Mouse (Mus musculus) megakaryocyte, adult 5-6 weeks (primary cell): ENCODE results near the gene Eno4. TPM values are rescaled to one million over a fixed set of nuclear protein-coding genes. Genes with fewer than 3 reads are reported as not detected.
"Not testable (repeated sequence)": the region's sequence is repeated elsewhere in the genome, so short reads cannot be mapped to it uniquely, and the experiment has no call there.

ENCODE experiments used
- ATAC-seq: 2 replicates; pipeline ENCODE4 v1.8.0; 2016; ENCODE audit warnings: mild to moderate bottlenecking, inconsistent platforms; ENCODE audit not compliant: poor library complexity, severe bottlenecking
- total RNA-seq, 2 experiments: library from RNA; stranded (forward) in 1 of 2; stranded (reverse) in 1 of 2; fragments of 153-499, 151-499 nt in 1 of 2; fragments of 221-1000, 200-1000 nt in 1 of 2; gene quantifications; 2 replicates each; pipeline versions ENCODE4 v1.2.3 to v1.2.4; 2015 to 2017

Gene Eno4
- total RNA-seq (2015) (not detected in 2 replicates), total RNA-seq (2017) (not detected in 2 replicates)

DNA sequence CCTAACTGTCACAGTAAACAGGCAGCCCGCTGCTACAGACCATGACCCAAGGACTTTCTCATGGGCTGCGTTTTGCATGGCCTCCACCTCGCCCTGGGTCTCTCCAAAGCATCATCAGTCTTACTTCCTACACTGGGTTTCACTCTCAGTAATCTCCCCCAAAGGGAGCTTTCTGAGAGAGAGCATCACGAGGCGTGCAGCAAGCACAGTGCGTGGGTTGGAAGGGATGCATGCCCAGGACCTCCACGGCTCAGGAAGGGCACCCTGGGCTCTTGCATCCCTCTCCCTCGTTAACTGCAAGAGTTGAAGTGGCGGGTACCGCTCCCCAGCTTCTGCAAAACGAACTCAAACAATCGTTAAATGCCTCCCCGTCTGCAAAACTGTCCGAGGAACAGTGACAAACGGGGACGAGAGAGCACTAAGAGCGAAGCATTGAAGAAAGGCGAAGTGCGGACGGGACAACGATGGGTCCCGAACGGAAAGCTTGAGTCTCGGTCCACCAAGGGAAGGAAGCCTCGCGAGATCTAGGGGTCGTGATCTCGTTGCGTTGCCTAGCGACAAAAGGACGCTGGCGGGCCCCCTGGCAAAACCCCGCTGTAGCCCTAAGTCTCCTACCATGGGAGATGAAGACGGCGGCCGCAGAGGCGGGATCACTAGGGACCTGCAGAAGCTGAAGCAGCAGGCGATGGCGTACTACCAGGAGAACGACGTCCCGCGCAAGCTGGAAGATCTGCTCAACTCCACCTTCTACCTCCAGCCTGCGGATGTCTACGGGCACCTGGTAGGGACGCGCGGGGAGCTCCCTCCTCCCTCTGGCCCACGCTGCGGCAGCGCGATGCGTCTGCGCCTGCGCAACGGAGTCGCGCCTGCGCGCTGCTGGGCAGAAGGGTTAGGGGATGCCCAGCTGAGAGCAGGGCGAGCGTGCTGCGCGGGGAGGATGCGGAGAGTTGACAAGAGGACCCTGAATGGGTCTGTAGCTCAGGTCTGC is at the start of gene Eno4, which contains the start of gene Hspa12a:
Gene Eno4 (plus strand): TSS at position 585 of the 988 bp plus-strand sequence.
Gene Hspa12a (minus strand): TSS at position 814 of the 988 bp plus-strand sequence.
- peak; percentile 73 for ATAC-seq

DNA sequence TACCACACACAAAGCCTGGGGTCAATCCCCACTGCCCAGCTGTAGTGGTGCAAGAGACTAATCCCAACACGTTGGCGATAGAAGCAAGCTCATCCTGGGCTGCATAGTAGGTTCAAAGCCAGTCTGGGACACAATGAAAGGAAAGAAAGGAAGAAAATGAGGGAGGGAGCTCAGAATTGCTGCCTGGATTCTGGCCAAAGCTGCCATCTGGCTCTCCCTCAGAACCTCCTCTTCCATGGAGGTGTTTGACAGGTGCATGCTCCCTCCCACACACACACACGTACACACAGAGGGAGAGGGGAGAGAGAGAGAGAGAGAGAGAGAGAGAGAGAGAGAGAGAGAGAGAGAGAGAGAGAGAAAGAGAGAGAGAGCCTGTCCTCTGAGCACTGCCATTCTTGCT is 47.0 kb upstream of the Eno4 start:
- ATAC-seq, result no peak

DNA sequence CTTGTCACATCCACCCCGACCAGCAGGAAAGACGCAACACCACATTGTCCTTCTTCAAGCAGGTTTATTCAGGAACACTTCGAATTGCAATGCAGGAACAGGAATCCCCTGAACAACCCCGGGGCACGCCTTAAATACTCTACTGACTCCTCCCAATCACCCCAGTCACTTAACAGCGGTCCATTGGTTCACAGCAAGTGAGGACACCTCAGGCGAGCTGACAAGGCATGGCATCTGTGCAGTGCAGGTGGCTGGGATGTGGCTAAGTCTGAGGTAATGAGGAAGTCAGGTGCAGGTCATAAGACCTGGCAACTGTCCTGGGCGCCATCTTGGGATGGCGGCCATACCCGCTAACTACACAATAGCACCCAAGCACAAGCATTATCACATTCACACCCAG is 42.8 kb upstream of the Eno4 start:
- ATAC-seq, result not testable (repeated sequence)

DNA sequence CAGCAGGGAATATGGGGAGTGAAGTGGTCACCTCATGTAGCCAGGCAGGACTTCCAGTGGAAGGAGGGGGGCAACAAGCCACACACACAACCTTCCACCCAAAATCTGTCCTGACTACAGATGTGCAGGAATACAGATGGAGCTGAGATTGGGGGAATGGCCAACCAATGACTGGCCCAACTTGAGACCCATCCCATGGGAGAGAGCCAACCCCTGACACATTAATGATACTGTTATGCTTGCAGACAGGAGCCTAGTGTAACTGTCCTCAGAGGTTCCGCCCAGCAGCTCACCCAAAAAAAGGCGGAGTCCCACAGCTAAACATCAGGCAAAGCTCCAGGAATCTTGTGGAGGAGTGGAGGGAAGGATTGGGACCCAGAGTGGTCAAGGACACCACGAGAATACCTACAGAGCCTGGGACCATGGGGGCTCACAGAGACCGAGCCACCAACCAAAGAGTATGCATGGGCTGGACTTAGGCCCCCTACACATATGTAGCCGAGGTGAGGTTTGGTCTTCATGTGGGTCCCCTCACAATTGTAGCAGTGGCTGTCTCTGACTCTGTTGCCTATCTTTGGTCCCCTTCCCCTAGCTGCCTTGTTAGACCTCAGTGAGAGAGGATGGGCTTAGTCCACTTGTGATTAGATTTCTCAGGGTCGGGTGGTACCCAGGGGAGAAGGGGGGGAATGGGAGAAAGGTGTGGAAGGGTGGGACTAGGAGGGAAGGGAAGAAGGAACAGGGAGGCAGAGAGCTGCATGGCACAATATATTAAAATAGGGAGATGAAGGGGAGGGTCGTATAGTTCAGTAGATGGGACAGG is 39.9 kb upstream of the Eno4 start:
- no peak for ATAC-seq

DNA sequence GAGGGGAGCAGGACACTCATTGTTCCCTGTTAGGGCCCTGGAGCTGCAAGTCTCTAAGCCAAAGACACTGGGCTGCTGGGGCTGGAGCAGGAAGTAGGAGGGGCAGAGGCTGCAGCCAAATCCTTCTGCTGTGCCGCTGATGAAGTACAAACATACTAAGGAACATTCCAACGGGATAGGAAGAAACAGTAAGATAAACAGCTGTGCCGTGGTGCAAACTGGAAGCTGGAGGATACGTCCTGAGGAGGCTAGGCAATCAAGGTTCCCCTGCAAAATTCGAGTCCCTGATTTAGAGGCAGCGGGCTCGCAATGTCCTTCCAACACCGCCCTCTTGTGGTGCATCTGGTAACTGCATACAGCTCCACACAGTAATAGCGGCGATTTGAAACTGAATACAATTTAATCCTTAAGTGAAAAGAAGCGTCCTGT is 39.3 kb upstream of the Eno4 start:
- peak; percentile 67 for ATAC-seq

DNA sequence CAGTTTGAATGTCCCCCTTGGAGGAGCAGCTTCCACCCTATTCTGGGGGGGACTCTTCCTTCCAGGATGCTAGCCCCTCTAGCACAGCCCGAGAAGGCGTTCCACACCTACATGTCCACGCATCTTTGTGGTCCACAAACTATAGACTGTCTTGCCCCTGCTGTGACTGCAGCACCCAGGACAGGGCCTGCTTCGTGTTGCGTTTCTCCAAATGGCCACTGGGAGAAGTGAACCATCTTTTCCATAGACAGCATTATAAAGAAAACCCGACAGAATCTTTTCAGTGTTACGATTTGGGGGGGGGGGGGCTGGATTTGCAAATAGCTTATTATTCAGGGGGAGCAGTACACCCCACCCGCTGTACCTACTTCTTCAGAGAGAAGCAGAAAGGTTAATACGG is 36.5 kb upstream of the Eno4 start:
- ATAC-seq, result no peak

DNA sequence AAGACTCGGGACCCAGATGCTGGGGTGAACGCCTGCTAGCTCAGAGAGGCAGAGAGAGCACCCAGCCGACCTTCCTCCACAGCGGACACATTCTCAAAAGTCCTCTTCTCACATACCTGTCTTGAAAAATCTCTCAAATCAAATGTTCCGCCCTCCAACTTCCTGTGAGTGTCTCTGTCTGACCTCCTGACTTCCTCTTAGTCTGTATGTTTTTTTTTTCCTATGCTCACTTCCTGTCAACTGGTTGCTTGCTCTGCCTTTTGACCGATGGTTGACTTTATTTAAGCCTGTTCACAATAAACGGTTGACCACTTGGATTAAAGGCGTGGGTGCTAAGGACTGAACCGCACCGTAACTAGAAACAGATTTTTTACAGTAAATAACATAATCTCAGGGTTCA is 35.2 kb upstream of the Eno4 start:
- ATAC-seq, result no peak

DNA sequence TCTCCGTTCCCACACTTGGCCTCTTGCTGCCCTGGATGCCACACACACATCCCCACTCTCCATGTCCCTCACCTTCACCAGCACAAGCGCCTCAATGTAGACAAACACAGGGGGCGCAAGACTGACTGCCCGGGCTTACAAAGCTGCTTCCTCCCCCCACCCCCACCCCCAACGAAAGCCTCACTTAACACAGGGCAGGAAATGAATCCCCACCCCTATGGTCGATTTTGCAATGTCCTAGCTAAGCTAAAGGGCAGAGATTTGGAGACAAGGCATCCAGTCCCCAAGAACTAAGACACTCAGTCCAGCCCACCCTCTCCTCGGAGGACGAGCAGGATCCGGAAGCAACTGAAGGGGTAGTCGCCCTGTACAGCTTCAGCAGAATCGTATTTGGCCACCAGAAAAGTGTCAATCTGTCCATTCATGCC is 32.3 kb upstream of the Eno4 start:
- ATAC-seq, result peak; percentile 24; the same call in 1 of the 2 replicates

DNA sequence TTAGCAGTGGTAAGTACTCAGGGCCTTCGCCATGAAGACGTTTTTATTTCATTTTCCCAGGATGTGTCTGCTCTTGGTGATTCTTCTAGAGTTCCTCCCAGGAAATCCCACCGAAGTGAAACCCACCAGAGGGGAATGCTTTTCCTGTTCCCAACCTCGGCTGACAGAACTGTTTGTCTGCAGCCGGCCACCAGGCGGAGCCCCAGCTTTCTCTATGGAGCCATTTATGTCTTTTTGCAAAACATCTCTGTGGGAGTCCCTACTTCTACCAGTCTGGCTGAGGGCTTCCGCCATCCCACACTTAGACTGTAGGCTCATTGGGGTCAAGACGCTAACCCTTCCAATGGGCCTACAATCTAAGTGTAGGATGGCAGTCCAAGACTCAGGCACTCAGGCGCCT is 31.8 kb upstream of the Eno4 start:
- ATAC-seq, result peak; percentile 60

DNA sequence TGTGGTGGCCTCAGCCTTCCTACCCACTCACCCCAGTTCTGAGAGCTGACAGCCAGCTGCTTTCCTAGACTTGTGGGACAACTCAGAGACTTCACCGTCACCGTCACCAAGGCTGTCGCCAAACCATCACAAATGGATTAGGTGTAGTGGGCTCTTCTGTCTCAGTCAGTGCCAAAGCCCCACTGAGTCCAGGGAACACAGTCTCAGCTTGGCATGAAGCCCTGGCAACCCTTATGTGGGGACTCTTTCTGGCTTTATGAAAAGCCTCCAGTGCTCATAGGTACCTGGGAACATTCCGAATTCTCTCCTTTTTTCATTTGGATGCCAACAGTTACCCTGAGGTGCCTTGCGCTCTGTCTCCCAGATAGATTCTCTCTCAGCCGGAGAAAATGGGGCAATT is 29.9 kb upstream of the Eno4 start:
- ATAC-seq, result no peak

DNA sequence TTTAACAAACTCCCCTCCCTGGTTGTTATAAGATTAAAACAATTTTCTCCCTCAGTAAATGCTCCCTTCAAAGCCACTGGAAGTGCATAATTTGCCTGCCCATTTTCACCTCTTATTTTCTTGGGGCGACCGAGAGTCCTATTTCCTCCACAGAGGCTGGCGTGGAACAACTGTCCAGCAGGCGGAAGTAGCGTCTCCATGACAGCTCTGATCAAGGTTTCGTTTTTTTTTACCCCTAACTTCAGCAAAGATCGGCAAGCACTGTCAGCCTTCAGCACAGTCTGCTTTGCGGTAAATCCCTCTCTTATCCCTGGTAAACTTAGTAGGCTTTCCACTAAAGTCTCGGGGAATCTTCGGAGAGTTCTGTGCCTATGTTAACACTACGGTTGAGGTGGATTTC is 24.6 kb upstream of the Eno4 start:
- peak; percentile 43 for ATAC-seq

DNA sequence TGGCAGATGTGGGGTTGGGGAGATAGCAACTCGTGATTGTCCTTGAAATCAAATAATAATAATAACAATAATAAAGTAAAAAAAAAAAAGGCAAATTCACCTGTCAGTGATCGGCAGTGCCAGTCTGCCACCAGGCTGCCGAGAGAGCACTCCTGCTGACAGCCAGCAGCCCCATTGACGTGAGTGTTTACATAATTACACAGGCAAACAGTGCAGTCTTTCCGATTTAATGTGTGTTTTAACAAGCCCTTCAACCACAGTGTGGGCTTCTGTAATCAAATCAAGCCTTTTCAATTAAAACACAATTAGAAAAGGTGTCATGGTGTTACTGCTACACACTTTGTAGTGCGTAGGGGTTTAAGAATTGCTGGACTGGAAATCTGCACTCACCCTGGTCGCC is 24.1 kb upstream of the Eno4 start:
- no peak for ATAC-seq

DNA sequence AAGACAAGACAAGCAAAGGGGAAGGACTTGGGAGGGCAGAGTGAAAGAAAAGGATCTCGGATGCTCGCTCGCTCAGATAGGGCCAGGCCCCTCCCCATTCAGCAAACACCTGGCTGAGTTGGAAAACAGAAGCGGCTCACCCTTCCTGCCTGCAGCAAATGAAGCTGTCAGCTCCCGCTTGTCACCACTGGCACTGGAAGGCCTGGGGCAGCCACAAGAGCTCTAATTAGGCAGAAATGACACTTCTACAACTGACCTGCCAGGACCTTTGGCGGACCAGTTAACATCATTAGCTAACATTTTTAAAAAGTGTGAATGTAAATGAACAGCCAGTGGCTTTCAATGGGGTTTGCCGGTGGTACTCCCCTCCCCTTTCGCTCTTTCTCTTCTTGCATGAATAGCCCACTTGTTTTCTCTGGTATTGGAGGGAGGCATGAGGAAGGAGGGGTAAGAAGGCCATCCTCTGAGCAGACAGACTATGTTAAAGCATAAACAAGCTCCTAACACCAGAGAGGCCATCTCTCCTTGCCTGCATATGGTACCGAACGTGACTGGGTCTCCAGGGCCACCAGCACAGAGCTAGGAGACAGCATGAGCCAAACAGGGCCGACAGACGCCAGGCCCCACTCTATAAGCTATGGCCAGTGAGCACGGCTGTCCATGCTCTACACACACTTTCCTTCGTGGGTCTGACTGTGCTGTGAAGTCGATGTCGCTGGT is 12.0 kb upstream of the Eno4 start:
- no peak for ATAC-seq

DNA sequence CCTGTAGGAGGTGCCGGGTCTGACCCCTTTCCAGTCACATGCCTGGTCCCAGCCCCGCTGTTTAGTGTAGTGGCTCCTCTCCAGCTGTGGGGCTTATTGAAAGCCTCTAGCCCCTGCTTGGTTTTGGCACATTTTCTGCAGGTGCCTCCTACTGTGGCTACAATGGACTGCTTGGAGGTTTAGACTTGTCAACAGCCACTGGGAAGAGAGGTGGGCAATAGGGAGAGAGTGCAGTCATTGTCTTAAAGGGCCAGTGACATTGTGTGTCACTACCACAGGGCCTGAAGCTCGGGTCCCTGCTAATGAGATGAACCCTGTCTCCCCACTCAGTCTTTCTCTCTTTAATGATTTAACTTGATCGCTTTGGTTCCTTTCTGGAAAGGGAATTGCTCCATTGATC is 10.2 kb upstream of the Eno4 start:
- ATAC-seq, result no peak

DNA sequence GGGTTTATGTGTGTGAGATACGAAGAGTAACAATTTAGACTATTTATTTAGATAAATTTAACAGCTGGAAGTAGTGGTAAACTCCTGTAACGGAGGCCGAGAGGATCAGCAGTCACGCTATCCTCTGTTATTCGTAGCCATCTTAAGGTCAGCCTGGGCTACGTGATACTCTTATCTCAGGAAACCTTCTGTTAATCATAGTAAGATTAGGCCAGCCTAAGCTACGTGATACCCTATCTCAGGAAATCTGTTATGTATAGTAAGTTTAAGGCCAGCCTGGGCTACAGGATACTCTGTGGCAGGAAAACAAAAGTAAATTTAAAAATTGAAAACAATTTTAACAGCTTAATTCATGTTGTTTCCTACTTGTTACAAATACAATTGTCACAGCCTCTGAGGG is 2.7 kb downstream of the Eno4 start:
- ATAC-seq, result no peak

DNA sequence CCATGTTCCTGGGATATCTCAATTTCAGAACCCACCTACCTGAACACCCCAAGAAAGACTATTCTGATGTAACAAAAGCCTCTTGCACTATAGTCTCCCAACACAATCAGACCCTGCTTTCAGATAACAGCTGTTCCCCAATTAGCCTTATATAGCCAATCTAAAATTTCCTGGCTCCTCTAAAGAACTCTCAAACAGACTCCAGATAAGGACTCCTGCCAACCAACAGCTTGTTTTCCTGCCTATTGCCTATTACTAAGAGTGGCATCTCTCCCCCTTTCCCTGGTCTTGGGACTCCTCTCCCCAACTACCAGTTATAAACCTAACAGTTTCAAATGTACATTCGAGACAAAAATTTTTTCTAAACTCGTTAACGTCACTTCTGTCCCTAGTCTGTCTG is 8.3 kb downstream of the Eno4 start:
- ATAC-seq, result no peak

DNA sequence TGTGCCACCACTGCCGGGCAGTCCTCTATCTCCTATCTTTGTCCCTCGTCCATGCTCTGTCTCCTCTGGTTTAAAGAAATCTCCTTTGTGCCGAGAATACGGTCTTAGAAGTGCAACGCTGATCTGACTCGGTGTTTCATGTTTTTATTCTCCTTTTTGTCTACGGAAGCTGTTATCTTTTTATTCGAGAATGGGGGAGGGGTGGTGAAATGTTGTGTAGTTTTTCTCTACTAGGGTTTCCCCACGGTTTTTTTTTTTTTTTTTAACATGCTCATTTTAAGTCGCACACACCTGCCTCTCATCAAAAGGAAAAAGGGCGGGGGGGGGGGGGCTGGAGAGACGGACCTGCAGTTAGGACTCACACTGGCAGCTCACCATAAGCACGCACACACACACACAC is 9.0 kb downstream of the Eno4 start:
- ATAC-seq, result no peak

DNA sequence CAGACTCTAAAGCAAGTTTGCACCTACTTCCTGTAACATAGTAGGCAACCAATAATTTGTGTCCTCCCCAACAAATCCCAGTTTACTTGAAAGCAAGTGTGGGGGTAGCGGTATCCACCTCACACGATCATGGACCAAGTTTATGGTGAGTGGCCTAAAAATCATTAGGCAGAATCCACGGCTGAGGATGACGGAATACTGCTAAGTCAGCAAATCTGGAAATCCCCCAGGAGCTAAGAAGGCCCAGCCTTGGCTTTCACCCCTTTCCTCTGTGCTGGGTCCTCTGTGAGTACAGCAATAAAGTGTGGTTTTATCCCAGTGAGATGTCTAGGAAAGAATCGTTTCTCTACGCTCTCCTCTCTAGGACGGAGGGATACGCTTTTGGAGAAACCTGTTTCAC is 11.6 kb downstream of the Eno4 start:
- no peak for ATAC-seq

DNA sequence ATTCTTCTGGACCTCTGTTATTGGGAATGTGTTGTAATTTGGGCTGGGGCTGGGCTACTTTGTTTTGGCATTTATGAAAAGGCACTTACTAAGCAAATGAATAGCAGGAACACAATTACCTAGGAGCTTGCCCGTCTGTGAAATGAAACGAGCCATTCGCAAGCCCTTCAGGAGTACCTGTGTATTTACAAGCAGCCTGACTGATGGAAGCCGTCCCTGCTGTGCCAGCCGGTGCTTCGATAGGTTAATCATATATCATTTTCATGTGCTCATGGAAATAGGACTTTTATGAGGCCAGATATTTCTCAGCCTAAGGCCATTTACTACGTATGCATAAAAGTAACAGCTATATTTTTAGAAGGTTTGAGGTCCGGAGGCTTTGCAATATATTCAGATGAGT is 19.8 kb downstream of the Eno4 start:
- ATAC-seq, result no peak

DNA sequence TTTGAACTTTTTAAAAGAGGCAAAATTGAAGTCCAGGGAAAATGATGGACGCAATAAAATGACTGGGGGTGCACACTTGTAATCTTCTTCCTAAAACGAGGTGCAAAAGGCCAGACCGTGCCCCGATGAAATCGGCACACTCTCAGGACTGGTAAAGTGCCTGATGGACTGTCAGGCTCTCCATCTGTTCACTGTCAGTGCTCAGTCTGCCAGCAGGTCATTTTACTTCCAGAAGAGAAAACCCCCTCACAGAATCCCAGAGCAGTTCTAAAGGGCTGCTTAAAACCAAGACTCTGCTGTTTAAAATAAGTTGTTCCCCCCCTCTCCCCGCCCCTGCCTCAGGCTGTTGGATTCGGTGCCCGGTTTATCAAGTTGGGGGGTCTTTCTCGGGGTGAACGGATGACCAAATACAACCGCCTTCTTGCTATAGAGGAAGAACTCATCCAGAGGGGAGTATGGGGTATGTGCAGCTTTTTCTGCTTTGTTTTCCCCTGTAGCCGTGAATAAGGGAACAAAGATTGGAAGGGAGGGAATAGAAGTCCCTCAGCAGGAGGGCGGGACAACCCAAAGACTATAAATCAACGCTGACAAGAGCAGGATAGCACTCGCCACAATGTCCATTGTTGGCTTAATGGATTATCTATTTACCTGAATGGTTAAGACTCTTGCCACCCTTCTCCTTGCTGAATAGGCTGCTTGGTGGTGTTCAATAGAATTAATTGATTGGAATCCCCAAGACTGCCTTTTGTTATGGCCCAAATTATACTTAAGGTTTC is 25.7 kb downstream of the Eno4 start:
- ATAC-seq, result no peak
